Mouse (Mus musculus) neural tube, embryonic 11.5 days (tissue): Measurements from ENCODE around the gene Esrrg. TPM values are rescaled to one million over a fixed set of nuclear protein-coding genes. Genes with fewer than 3 reads are reported as not detected.

ENCODE experiments used
- ATAC-seq: fragments of 200-750 bp; cut with Nextera tagmentation; 2 replicates; pipeline ENCODE4 v1.8.0; 2017; ENCODE audit warnings: moderate number of reproducible peaks, mild to moderate bottlenecking, moderate TSS enrichment, moderate library complexity; ENCODE audit not compliant: insufficient read depth, low FRiP score, low TSS enrichment
- DNase-seq: peaks from one replicate; pipeline ENCODE4 v3.0.0-alpha.2; 2015; ENCODE audit warnings: low spot score
- H3K27ac ChIP-seq: fragments of 300-500 bp; sonication (generic); 2 replicates; pipeline ENCODE4 v1.5.1; 2014; ENCODE audit warnings: low read depth, mild to moderate bottlenecking, low read length
- H3K27me3 ChIP-seq: fragments of 300-500 bp; sonication (generic); 2 replicates; pipeline ENCODE4 v1.6.1; 2014; ENCODE audit warnings: mild to moderate bottlenecking, low read length, mixed read lengths; ENCODE audit not compliant: control insufficient read depth, insufficient read depth
- H3K36me3 ChIP-seq: fragments of 300-500 bp; sonication (generic); 2 replicates; pipeline ENCODE4 v1.6.1; 2014; ENCODE audit warnings: mild to moderate bottlenecking, low read length, moderate library complexity, mixed read lengths; ENCODE audit not compliant: control insufficient read depth, insufficient read depth
- H3K4me1 ChIP-seq: fragments of 300-500 bp; sonication (generic); 2 replicates; pipeline ENCODE4 v1.6.1; 2014; ENCODE audit warnings: low read length, mixed read lengths; ENCODE audit not compliant: control insufficient read depth, insufficient read depth
- H3K4me2 ChIP-seq: fragments of 300-500 bp; sonication (generic); 2 replicates; pipeline ENCODE4 v1.6.1; 2014; ENCODE audit warnings: low read depth, mild to moderate bottlenecking, moderate library complexity
- H3K4me3 ChIP-seq: fragments of 300-500 bp; sonication (generic); 2 replicates; pipeline ENCODE4 v1.5.1; 2014; ENCODE audit warnings: low read depth, low read length
- H3K9ac ChIP-seq: fragments of 300-500 bp; sonication (generic); 2 replicates; pipeline ENCODE4 v1.6.1; 2014; ENCODE audit warnings: mild to moderate bottlenecking, low read length
- H3K9me3 ChIP-seq: fragments of 300-500 bp; sonication (generic); 2 replicates; pipeline ENCODE4 v1.6.1; 2016; ENCODE audit warnings: low read length; ENCODE audit not compliant: control insufficient read depth
- WGBS: fragments of 180-500 bp; shearing (Covaris S2); extraction: QIAGEN DNeasy Blood & Tissue Kit; methylation state at CpG from one replicate; pipeline ENCODE4 v1.1.7; 2014; 5-methylcytosine and 5-hydroxymethylcytosine counted together
- polyA plus RNA-seq: library from polyadenylated mRNA; unstranded; fragments of >200 nt; fragmentation: Nextera tagmentation; extraction: Ambion mirVana; gene quantifications from 2 replicates; pipeline ENCODE4 v1.2.1, GENCODE M21; 2014

The Esrrg gene
- polyA plus RNA-seq, 1 experiment from 2014 or later = 12.7 TPM

- H3K27ac ChIP-seq = no peak overlapping the region
These were observed 348.1 kb downstream of the Esrrg start for GRCm38 (mm10) chr1:187956702-187957101.

GRCm38 (mm10) chr1:187959192-187959591, 350.6 kb downstream of the Esrrg start:
- no peaks in the 10 kb centered on the region for H3K36me3 ChIP-seq
- H3K4me1 ChIP-seq = no peaks in the 10 kb centered on the region
- H3K27ac ChIP-seq = no peak overlapping the region
- DNase-seq (no peak), ATAC-seq (no peak)
- no peak overlapping the region for H3K4me3 ChIP-seq
- H3K9ac ChIP-seq = no peak overlapping the region
- H3K4me2 ChIP-seq = no peak overlapping the region
- H3K9me3 ChIP-seq = no peaks in the 10 kb centered on the region
- no peaks in the 10 kb centered on the region for H3K27me3 ChIP-seq
- 76% methylated on average over 9 of the region's 9 CpGs for WGBS

More at GRCm38 (mm10) chr1:187956702-187957101, 348.1 kb downstream of the Esrrg start:
- Histone ChIP-seq H3K9ac (no peak overlapping the region), H3K4me3 (no peak overlapping the region), H3K4me2 (no peak overlapping the region), H3K4me1 (no peaks in the 10 kb centered on the region), H3K9me3 (no peaks in the 10 kb centered on the region), H3K36me3 (no peaks in the 10 kb centered on the region), H3K27me3 (no peaks in the 10 kb centered on the region)
- 89% methylated on average over 2 of the region's 2 CpGs for WGBS
- no peak for DNase-seq
- ATAC-seq = no peak

- no peak for DNase-seq
- no peak for ATAC-seq
These were observed 352.9 kb downstream of the Esrrg start for GRCm38 (mm10) chr1:187961452-187961851.

GRCm38 (mm10) chr1:187964829-187965760, 356.5 kb downstream of the Esrrg start:
- Histone ChIP-seq H3K9ac (no peak overlapping the region), H3K4me1 (no peaks in the 10 kb centered on the region; the same call in 1 of the 2 replicates), H3K27ac (no peak overlapping the region), H3K36me3 (no peaks in the 10 kb centered on the region), H3K27me3 (no peaks in the 10 kb centered on the region), H3K4me2 (no peak overlapping the region), H3K9me3 (no peaks in the 10 kb centered on the region), H3K4me3 (no peak overlapping the region)
- DNase-seq = no peak
- WGBS = 55% methylated on average over 18 of the region's 18 CpGs
- no peak for ATAC-seq

More at GRCm38 (mm10) chr1:187961452-187961851, 352.9 kb downstream of the Esrrg start:
- Histone ChIP-seq H3K36me3 (no peaks in the 10 kb centered on the region), H3K27me3 (no peaks in the 10 kb centered on the region), H3K4me3 (no peak overlapping the region), H3K4me2 (no peak overlapping the region), H3K27ac (no peak overlapping the region), H3K4me1 (no peaks in the 10 kb centered on the region), H3K9me3 (no peaks in the 10 kb centered on the region), H3K9ac (no peak overlapping the region)
- 68% methylated on average over 5 of the region's 5 CpGs for WGBS

- H3K9ac ChIP-seq = no peak overlapping the region
- ATAC-seq (no peak), DNase-seq (no peak)
- H3K27me3 ChIP-seq = no peaks in the 10 kb centered on the region
- no peak overlapping the region for H3K27ac ChIP-seq
- H3K9me3 ChIP-seq = no peaks in the 10 kb centered on the region
- H3K4me1 ChIP-seq = no peaks in the 10 kb centered on the region; the same call in 1 of the 2 replicates
- H3K4me2 ChIP-seq = no peak overlapping the region
- WGBS = 30% methylated on average over 6 of the region's 6 CpGs
- H3K36me3 ChIP-seq = no peaks in the 10 kb centered on the region
- no peak overlapping the region for H3K4me3 ChIP-seq
These were observed 357.3 kb downstream of the Esrrg start for GRCm38 (mm10) chr1:187965921-187966320.

- no peak for DNase-seq
These were observed 359.8 kb downstream of the Esrrg start for GRCm38 (mm10) chr1:187968379-187968778.

GRCm38 (mm10) chr1:187969491-187969890, 360.9 kb downstream of the Esrrg start:
- no peaks in the 10 kb centered on the region; the same call in 1 of the 2 replicates for H3K4me1 ChIP-seq
- DNase-seq = no peak
- H3K4me3 ChIP-seq = no peak overlapping the region
- no peak overlapping the region for H3K27ac ChIP-seq
- H3K27me3 ChIP-seq = no peaks in the 10 kb centered on the region
- 89% methylated on average over 5 of the region's 5 CpGs for WGBS
- no peaks in the 10 kb centered on the region for H3K9me3 ChIP-seq
- H3K36me3 ChIP-seq = no peaks in the 10 kb centered on the region
- no peak overlapping the region for H3K9ac ChIP-seq
- no peak overlapping the region for H3K4me2 ChIP-seq
- no peak for ATAC-seq

More at GRCm38 (mm10) chr1:187968379-187968778, 359.8 kb downstream of the Esrrg start:
- WGBS = 79% methylated on average over 4 of the region's 4 CpGs
- no peaks in the 10 kb centered on the region for H3K36me3 ChIP-seq
- H3K9ac ChIP-seq = no peak overlapping the region
- no peaks in the 10 kb centered on the region for H3K27me3 ChIP-seq
- no peaks in the 10 kb centered on the region; the same call in 1 of the 2 replicates for H3K4me1 ChIP-seq
- H3K4me3 ChIP-seq = no peak overlapping the region
- no peak overlapping the region for H3K27ac ChIP-seq
- no peaks in the 10 kb centered on the region for H3K9me3 ChIP-seq
- no peak overlapping the region for H3K4me2 ChIP-seq
- ATAC-seq = no peak

- no peaks in the 10 kb centered on the region for H3K4me1 ChIP-seq
- H3K27ac ChIP-seq = no peak overlapping the region
- WGBS = 13% methylated on average over 9 of the region's 9 CpGs
These were observed 365.8 kb downstream of the Esrrg start for GRCm38 (mm10) chr1:187974396-187974795.

More at GRCm38 (mm10) chr1:187974396-187974795, 365.8 kb downstream of the Esrrg start:
- Histone ChIP-seq H3K9me3 (no peaks in the 10 kb centered on the region), H3K9ac (no peak overlapping the region), H3K4me3 (no peak overlapping the region), H3K36me3 (no peaks in the 10 kb centered on the region), H3K27me3 (no peaks in the 10 kb centered on the region), H3K4me2 (no peak overlapping the region)
- DNase-seq (peak; percentile 71), ATAC-seq (0 out of 2 replicates have a peak, but pooled peaks have one; percentile 45)
